Mouse (Mus musculus) large intestine, adult 2 months (tissue): ENCODE measurements around the gene Bckdk. TPM values are rescaled to one million over a fixed set of nuclear protein-coding genes. Genes with fewer than 3 reads are reported as not detected.

Source experiments
- DNase-seq: peaks from one replicate; pipeline ENCODE4 v3.0.0-alpha.2; 2012; ENCODE audit warnings: low read depth, low spot score
- WGBS: fragments of 180-500 bp; shearing (Covaris S2); methylation state at CpG from one replicate; pipeline ENCODE4 v1.1.7; 2018; 5-methylcytosine and 5-hydroxymethylcytosine counted together
- polyA plus RNA-seq: library from polyadenylated mRNA; depleted of rRNA; stranded (reverse); fragments of >200 nt; gene quantifications from 2 replicates; pipeline ENCODE4 v1.2.3, GENCODE M21; 2012; rRNA removed

Bckdk gene
- 82.2 and 87.5 TPM in 2 replicates for polyA plus RNA-seq

DNA sequence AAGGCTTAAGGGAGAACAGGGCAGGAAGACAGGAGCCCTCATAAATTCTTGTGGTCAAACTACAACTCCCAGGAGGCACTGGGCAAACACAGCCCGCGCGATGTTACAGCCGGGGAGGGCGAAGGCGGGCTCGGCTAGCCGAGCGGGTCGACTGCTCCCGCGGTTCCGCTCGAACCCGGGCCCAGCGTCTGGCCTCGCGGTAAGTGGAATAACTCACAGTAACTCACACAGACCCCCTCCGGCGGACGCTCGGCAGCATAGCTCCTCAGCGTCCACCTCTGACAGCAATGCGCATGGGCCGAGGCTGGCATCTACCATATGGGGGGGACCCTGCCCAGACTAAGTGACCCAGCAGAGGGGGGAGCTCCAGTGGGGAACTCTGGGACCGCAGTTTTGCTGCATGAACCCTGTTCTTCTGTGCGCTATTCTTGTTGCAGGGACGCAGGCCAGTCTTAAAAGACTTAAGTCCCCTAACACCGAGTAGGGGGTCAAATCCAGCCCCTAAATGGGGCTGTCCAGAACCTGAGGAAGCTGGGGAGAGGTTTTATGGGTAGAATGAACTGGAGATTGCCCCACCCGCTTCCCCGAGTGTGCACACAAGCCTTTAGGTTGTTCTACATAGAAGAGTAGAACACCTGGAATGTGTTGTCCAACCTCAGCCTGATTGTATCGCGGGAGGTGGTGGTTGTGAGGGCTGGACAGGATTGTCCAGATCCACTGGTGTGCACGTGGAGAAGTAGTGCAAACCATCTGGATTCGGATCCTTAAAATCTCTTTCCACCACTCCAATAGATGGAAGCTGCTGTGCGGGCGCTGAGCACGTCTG lies at the start of gene Bckdk:
Gene Bckdk, plus strand, starts transcription at position 112 of the 826 bp plus-strand sequence.
- no peak for DNase-seq
- WGBS, result 4% methylated on average over 38 of the region's 38 CpGs

GRCm38 (mm10) chr7:127858258-127858657 lies 45.6 kb upstream of the Bckdk start:
- 90% methylated on average over 6 of the region's 6 CpGs for WGBS
- DNase-seq, result no peak

- 92% methylated on average over 12 of the region's 12 CpGs for WGBS
These were observed 37.4 kb upstream of the Bckdk start for GRCm38 (mm10) chr7:127866434-127866833.

DNA sequence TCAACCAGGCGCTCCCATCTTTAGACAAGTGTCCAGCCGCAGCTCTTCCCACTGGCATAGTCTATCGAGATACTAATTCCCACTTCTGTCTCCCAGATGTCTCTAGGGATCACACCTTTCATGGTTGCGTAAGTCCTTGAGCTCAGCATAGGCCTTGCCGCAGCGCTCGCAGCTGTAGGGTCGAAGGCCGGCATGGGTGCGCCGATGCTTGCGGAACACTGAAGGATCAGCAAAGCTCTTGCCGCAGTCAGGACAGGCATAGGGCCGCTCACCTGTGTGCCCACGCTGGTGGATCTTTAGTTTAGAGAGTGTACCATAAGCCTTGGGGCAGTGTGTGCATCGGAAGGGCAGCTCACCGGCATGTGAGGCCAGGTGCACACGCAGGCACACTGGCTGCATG lies 36.2 kb upstream of the Bckdk start:
- WGBS, result 96% methylated on average over 18 of the region's 18 CpGs
- no peak for DNase-seq

More at GRCm38 (mm10) chr7:127866434-127866833, 37.4 kb upstream of the Bckdk start:
- no peak for DNase-seq

GRCm38 (mm10) chr7:127869149-127869810 lies 34.6 kb upstream of the Bckdk start:
- no peak for DNase-seq
- 61% methylated on average over 3 of the region's 3 CpGs for WGBS

GRCm38 (mm10) chr7:127870136-127870821 lies 33.6 kb upstream of the Bckdk start:
- 53% methylated on average over 5 of the region's 5 CpGs for WGBS
- no peak for DNase-seq

DNA sequence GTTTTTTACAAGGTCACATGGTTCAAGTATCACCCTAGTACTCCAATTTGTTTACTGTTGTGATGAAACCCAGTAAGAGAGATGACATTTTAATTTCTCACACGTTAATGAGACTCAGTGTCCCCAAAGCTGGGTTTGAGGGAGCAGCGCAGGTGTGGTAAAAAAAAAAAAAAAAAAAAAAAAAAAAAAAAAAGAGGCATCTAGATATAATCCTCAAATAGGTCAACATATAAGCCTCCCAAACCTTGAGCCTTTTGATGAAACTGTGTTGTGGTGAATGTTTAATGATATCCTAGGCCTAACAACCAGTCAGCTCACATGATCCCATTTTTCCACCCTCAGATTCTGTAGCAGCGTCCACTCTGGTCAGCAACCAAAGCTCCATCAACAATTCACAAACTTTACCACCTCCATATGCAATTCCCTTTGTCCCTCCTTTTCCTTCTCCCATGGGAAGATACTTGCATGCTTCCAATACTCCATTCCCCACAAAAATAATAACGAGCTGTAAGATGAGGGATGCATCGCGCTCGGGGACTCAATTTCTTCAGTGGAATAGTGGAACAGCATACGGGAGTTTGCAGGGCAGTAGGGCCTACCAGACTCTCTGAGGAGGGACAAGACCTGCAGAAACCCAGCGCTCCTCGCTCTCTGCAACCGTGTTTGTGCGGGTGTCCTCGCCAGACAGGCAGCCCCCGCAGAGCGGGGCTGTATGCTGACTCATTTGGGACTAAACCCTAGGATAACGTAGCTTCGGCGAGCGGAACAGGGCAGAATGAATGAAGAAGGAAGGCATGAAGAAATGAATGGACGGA lies 28.9 kb upstream of the Bckdk start:
- WGBS, result 3% methylated on average over 20 of the region's 20 CpGs
- no peak for DNase-seq

- peak; percentile 73 for DNase-seq
- WGBS, result under 1% methylated on average over 43 of the region's 43 CpGs
These were observed 28.3 kb upstream of the Bckdk start for GRCm38 (mm10) chr7:127875627-127876001.

GRCm38 (mm10) chr7:127876041-127876466 lies 27.8 kb upstream of the Bckdk start, which contains the start of gene Zfp646:
Gene Zfp646, plus strand, starts transcription at chr7:127876221.
- peak; percentile 57 for DNase-seq
- under 1% methylated on average over 41 of the region's 41 CpGs for WGBS

DNA sequence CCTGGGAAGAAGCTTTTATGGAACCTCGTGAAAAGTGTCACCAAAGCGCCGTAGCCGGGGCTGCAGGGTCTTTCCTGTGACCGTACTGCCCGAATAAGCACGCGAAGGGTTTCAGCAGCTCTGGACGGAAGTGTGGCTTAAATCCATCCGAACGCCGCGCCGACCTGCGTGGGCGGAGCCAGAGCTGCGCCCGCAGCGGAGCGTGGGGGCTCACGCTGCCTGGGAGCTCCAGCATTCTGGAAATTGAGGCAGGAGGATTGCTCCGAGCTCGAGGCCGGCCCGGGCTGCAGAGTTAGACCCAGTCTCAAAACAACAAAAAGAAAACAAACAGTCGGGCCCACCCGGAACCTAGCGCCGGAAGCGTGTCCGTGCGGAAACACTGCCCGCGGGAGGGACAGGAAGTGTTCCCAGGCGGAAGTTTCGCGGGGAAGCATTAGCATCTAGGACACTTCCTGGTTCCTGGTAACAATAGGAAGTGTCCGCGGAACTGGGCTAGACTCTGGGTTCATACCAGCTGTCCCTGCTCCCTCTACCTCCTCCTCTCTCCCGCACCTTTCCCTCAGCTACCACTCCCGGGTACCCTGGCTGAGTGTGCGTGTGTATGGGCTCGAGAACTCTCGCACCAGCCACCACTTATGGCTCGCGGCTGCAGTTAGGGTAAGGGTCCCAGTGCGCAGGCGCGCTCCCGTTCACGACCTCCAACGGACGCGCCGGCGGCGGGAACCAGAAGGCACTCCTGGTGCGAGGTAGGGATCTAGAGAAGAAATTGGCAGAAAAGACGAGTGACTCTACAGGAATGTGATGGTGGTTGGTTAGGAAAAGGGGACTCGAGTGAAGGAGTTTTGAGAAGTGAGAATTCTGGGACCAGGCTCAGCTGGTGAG lies 27.2 kb upstream of the Bckdk start, which contains the start of gene Zfp668:
Gene Zfp668, minus strand, starts transcription at position 362 of the 882 bp plus-strand sequence.
- under 1% methylated on average over 60 of the region's 60 CpGs for WGBS
- peak; percentile 73 for DNase-seq

- DNase-seq, result no peak
- WGBS, result 94% methylated on average over 9 of the region's 9 CpGs
These were observed 24.6 kb upstream of the Bckdk start for GRCm38 (mm10) chr7:127879301-127879700.

- 83% methylated on average over 12 of the region's 12 CpGs for WGBS
These were observed 23.5 kb upstream of the Bckdk start for GRCm38 (mm10) chr7:127880431-127880830.

DNA sequence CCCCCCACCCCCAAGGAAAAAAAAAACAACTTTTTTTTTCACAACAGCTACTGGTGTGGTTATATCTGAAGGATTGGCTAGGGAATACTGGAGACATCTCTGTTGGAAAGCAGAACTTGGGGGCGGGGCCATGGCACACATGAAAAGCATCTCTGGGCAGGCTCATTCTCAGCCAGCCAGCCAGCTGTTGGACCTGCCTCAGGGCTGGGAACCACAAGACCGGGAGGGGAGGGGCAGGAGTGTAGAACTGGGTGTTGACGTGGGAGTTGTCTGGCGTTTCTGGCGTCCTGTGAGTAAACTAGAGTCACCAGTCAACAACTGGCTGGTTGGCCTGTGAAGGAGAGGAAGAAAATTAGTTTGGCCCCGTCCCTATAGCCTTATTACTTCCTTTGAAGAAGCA lies 17.9 kb upstream of the Bckdk start:
- DNase-seq, result no peak

More at GRCm38 (mm10) chr7:127880431-127880830, 23.5 kb upstream of the Bckdk start:
- no peak for DNase-seq

GRCm38 (mm10) chr7:127886551-127886950 lies 17.3 kb upstream of the Bckdk start:
- 88% methylated on average over 6 of the region's 6 CpGs for WGBS
- no peak for DNase-seq

More for the DNA sequence above, 17.9 kb upstream of the Bckdk start:
- WGBS, result 23% methylated on average over 6 of the region's 6 CpGs

DNA sequence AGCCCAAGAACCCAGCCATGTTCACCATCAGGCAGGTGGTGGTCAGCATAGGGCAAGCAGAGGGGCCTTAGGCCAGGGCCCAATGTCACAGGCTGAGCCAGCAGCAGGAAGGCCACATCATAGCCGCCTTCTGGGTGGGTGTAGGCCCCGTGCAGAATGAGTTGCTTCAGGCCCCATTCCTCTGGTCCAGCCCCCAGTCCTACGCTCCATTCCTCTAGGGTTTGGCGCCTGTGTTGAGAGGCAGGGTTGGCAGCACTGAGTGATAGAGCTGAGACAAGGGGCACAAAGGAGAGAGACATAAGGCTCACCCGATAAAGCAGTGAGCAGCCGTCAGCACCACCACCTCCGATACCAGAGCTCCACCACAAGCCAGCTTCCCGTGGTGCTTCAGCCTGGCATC lies 16.7 kb upstream of the Bckdk start:
- 91% methylated on average over 8 of the region's 8 CpGs for WGBS
- no peak for DNase-seq

GRCm38 (mm10) chr7:127887781-127888180 lies 16.1 kb upstream of the Bckdk start:
- WGBS, result 90% methylated on average over 3 of the region's 3 CpGs
- DNase-seq, result no peak

DNA sequence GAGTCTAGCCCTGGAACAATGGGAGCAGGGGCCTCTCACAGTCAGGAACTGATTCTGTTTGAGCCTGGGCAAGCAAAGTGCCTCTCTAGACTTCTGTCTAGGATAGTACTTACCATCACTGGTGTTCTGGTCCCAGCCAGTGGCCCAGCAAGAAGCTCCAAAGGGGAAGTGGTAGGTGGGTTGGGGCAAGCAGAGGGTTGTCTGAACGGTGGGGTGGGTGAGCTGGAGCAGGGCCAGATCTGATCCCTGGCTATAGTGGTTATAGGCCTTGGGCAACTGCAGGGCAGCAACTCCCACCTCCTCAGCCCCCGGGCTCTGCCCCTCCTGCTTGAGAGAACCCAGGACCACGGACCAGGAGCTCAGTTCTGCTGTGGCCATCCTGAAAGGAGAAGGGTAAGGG lies 15.1 kb upstream of the Bckdk start:
- no peak for DNase-seq

DNA sequence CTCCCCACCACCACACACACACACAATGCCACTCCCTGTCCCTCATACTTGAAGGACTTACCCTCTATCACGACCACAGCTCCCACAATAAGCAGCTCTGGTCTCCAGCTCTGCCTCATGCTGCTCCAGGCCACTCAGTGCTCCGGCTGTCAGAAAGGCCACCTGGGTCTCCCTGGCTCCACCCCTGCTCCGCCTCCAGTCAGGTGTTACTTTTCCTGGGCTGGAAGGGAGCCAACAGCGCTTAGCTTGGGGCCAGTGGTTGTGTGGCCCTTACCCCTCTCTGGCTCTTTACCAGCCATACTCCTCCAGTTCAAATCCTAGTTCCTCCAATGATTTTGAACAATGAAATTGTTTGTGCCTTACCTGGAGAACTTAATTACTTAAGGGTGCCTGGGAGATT lies 13.1 kb upstream of the Bckdk start, which contains the start of gene Prss53:
Gene Prss53, minus strand, starts transcription at position 173 of the 400 bp plus-strand sequence.
- no peak for DNase-seq

More for the DNA sequence above, 15.1 kb upstream of the Bckdk start:
- 66% methylated on average over 3 of the region's 3 CpGs for WGBS

More for the DNA sequence above, 13.1 kb upstream of the Bckdk start, which contains the start of gene Prss53:
- WGBS, result 15% methylated on average over 4 of the region's 4 CpGs
